Mouse (Mus musculus): ENCODE data around the gene Olfr1198.

Olfr1198 gene

GRCm38 (mm10) chr2:88751270-88751669, at the start of gene Olfr1198:
Gene Olfr1198 (minus strand): TSS chr2:88751370.
- DNase-seq, result no peak

- DNase-seq, result no peak
Observed at GRCm38 (mm10) chr2:88792736-88793135, 41.6 kb upstream of the Olfr1198 start, which contains the start of gene Olfr1201. Gene Olfr1201 (plus strand): TSS chr2:88793036.

- no peak for DNase-seq
Observed at GRCm38 (mm10) chr2:88770388-88770787, 19.2 kb upstream of the Olfr1198 start, which contains the start of gene Olfr1200. Gene Olfr1200 (minus strand): TSS chr2:88770488.

- no peak for DNase-seq
Observed at GRCm38 (mm10) chr2:88760369-88760768, 9.2 kb upstream of the Olfr1198 start, which contains the start of gene Olfr1199. Gene Olfr1199 (minus strand): TSS chr2:88760469.

- no peak for DNase-seq
Observed at GRCm38 (mm10) chr2:88743379-88743778, 7.8 kb downstream of the Olfr1198 start.

GRCm38 (mm10) chr2:88732266-88732665, 18.9 kb downstream of the Olfr1198 start, which contains the start of gene Olfr1197:
Gene Olfr1197 (minus strand): TSS chr2:88732366.
- DNase-seq, result no peak

GRCm38 (mm10) chr2:88704497-88704896, 46.7 kb downstream of the Olfr1198 start, which contains the start of gene Olfr1196:
Gene Olfr1196 (minus strand): TSS chr2:88704597.
- no peak for DNase-seq

Measured in retina, postnatal 1 day (tissue).